Mouse (Mus musculus): ENCODE results near the gene Inpp4a. TPM values are rescaled to one million over a fixed set of nuclear protein-coding genes. Genes with fewer than 3 reads are reported as not detected.
A peak's percentile ranks its signal among the peaks of the same experiment; 100 is the strongest.

Inpp4a gene
- polyA plus RNA-seq, 1 experiment from 2014 or later, result 39.6 TPM

GRCm38 (mm10) chr1:37379536-37379935 is 79.9 kb downstream of the Inpp4a start:
- 73% methylated on average over 4 of the region's 4 CpGs for WGBS
- no peaks in the 10 kb centered on the region for H3K9me3 ChIP-seq (replicated peaks; ENCODE audit: control insufficient read depth, low read length)
- peaks cover 47% of the 10 kb centered on the region for H3K36me3 ChIP-seq (ENCODE audit: control insufficient read depth, insufficient read depth, low read length)
- ATAC-seq, result no peak
- H3K27ac ChIP-seq (ENCODE audit: low read depth, low read length), result no peak overlapping the region
- no peak overlapping the region for H3K9ac ChIP-seq (ENCODE audit: low read length)
- H3K4me2 ChIP-seq (ENCODE audit: low read length), result no peak overlapping the region
- DNase-seq (ENCODE audit: low spot score), result no peak
- no peaks in the 10 kb centered on the region for H3K27me3 ChIP-seq (replicated peaks; ENCODE audit: control insufficient read depth, insufficient read depth, low read length)
- H3K4me1 ChIP-seq (ENCODE audit: control insufficient read depth, insufficient read depth, low read length), result no peaks in the 10 kb centered on the region
- no peak overlapping the region for H3K4me3 ChIP-seq (ENCODE audit: low read depth, low read length)

- ATAC-seq, result no peak
- Histone ChIP-seq H3K4me3 (ENCODE audit: low read depth, low read length) (no peak overlapping the region), H3K9me3 (replicated peaks; ENCODE audit: control insufficient read depth, low read length) (no peaks in the 10 kb centered on the region), H3K36me3 (ENCODE audit: control insufficient read depth, insufficient read depth, low read length) (peaks cover 35% of the 10 kb centered on the region), H3K27ac (ENCODE audit: low read depth, low read length) (no peak overlapping the region), H3K4me1 (ENCODE audit: control insufficient read depth, insufficient read depth, low read length) (no peaks in the 10 kb centered on the region), H3K27me3 (replicated peaks; ENCODE audit: control insufficient read depth, insufficient read depth, low read length) (no peaks in the 10 kb centered on the region), H3K4me2 (ENCODE audit: low read length) (no peak overlapping the region), H3K9ac (ENCODE audit: low read length) (no peak overlapping the region)
- no peak for DNase-seq (ENCODE audit: low spot score)
- WGBS, result 94% methylated on average over 5 of the region's 5 CpGs
Observed at GRCm38 (mm10) chr1:37380913-37381312, 81.2 kb downstream of the Inpp4a start.

GRCm38 (mm10) chr1:37384304-37384703 is 84.6 kb downstream of the Inpp4a start:
- no peak for DNase-seq (ENCODE audit: low spot score)
- Histone ChIP-seq H3K4me3 (ENCODE audit: low read depth, low read length) (no peak overlapping the region), H3K9me3 (replicated peaks; ENCODE audit: control insufficient read depth, low read length) (no peaks in the 10 kb centered on the region), H3K4me2 (ENCODE audit: low read length) (no peak overlapping the region), H3K9ac (ENCODE audit: low read length) (no peak overlapping the region), H3K4me1 (ENCODE audit: control insufficient read depth, insufficient read depth, low read length) (no peaks in the 10 kb centered on the region), H3K27ac (ENCODE audit: low read depth, low read length) (no peak overlapping the region), H3K27me3 (replicated peaks; ENCODE audit: control insufficient read depth, insufficient read depth, low read length) (no peaks in the 10 kb centered on the region), H3K36me3 (ENCODE audit: control insufficient read depth, insufficient read depth, low read length) (peaks cover 26% of the 10 kb centered on the region)
- WGBS, result 97% methylated on average over 3 of the region's 3 CpGs
- ATAC-seq, result no peak

- Histone ChIP-seq H3K9me3 (replicated peaks; ENCODE audit: control insufficient read depth, low read length) (no peaks in the 10 kb centered on the region), H3K36me3 (ENCODE audit: control insufficient read depth, insufficient read depth, low read length) (peaks cover 27% of the 10 kb centered on the region)
- 82% methylated on average over 7 of the region's 7 CpGs for WGBS
Observed at GRCm38 (mm10) chr1:37386448-37386971, 86.8 kb downstream of the Inpp4a start.

GRCm38 (mm10) chr1:37393174-37393573 is 93.5 kb downstream of the Inpp4a start:
- no peak overlapping the region for H3K4me2 ChIP-seq (ENCODE audit: low read length)
- H3K9ac ChIP-seq (ENCODE audit: low read length), result no peak overlapping the region
- H3K36me3 ChIP-seq (ENCODE audit: control insufficient read depth, insufficient read depth, low read length), result peaks cover 42% of the 10 kb centered on the region
- no peak overlapping the region for H3K27ac ChIP-seq (ENCODE audit: low read depth, low read length)
- H3K4me1 ChIP-seq (ENCODE audit: control insufficient read depth, insufficient read depth, low read length), result no peaks in the 10 kb centered on the region
- peak; percentile 7 for DNase-seq (ENCODE audit: low spot score)
- H3K9me3 ChIP-seq (replicated peaks; ENCODE audit: control insufficient read depth, low read length), result no peaks in the 10 kb centered on the region
- H3K27me3 ChIP-seq (replicated peaks; ENCODE audit: control insufficient read depth, insufficient read depth, low read length), result no peaks in the 10 kb centered on the region
- H3K4me3 ChIP-seq (ENCODE audit: low read depth, low read length), result no peak overlapping the region
- 50% methylated on average over 5 of the region's 5 CpGs for WGBS
- no peak for ATAC-seq

More at GRCm38 (mm10) chr1:37386448-37386971, 86.8 kb downstream of the Inpp4a start:
- Histone ChIP-seq H3K4me3 (ENCODE audit: low read depth, low read length) (no peak overlapping the region), H3K4me2 (ENCODE audit: low read length) (no peak overlapping the region), H3K9ac (ENCODE audit: low read length) (no peak overlapping the region), H3K27ac (ENCODE audit: low read depth, low read length) (no peak overlapping the region), H3K4me1 (ENCODE audit: control insufficient read depth, insufficient read depth, low read length) (no peaks in the 10 kb centered on the region), H3K27me3 (replicated peaks; ENCODE audit: control insufficient read depth, insufficient read depth, low read length) (no peaks in the 10 kb centered on the region)
- no peak for ATAC-seq
- no peak for DNase-seq (ENCODE audit: low spot score)

DNA sequence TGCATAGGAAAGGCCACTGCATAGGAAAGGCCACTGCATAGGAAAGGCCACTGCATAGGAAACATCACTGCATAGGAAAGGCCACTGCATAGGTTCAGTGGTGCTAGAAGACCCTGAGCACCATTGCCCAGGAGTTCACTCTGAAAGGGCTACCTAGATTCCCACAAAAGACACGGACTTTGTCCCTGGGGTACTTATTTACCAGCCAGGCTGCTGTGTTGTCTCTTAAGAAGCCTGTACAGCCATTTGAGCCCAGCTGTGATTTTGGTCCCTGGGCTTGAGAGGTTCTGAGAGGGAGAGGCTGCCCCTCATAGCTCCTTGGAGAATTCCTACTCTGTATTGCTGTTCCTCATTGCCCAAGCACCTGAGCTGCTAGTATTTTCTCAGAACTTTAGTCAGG is 96.8 kb downstream of the Inpp4a start:
- H3K9me3 ChIP-seq (replicated peaks; ENCODE audit: control insufficient read depth, low read length), result no peaks in the 10 kb centered on the region
- 59% methylated on average over 1 of the region's 1 CpGs for WGBS
- no peak overlapping the region for H3K9ac ChIP-seq (ENCODE audit: low read length)
- no peak overlapping the region for H3K27ac ChIP-seq (ENCODE audit: low read depth, low read length)
- ATAC-seq (no peak), DNase-seq (ENCODE audit: low spot score) (no peak)
- H3K4me1 ChIP-seq (ENCODE audit: control insufficient read depth, insufficient read depth, low read length), result no peaks in the 10 kb centered on the region
- no peaks in the 10 kb centered on the region for H3K27me3 ChIP-seq (replicated peaks; ENCODE audit: control insufficient read depth, insufficient read depth, low read length)
- H3K4me2 ChIP-seq (ENCODE audit: low read length), result no peak overlapping the region
- H3K36me3 ChIP-seq (ENCODE audit: control insufficient read depth, insufficient read depth, low read length), result peaks cover 31% of the 10 kb centered on the region
- H3K4me3 ChIP-seq (ENCODE audit: low read depth, low read length), result no peak overlapping the region

- WGBS, result 80% methylated on average over 3 of the region's 3 CpGs
- Histone ChIP-seq H3K4me2 (ENCODE audit: low read length) (no peak overlapping the region), H3K9me3 (replicated peaks; ENCODE audit: control insufficient read depth, low read length) (no peaks in the 10 kb centered on the region), H3K27ac (ENCODE audit: low read depth, low read length) (no peak overlapping the region), H3K4me1 (ENCODE audit: control insufficient read depth, insufficient read depth, low read length) (no peaks in the 10 kb centered on the region), H3K27me3 (replicated peaks; ENCODE audit: control insufficient read depth, insufficient read depth, low read length) (no peaks in the 10 kb centered on the region), H3K9ac (ENCODE audit: low read length) (no peak overlapping the region), H3K36me3 (ENCODE audit: control insufficient read depth, insufficient read depth, low read length) (peaks cover 24% of the 10 kb centered on the region), H3K4me3 (ENCODE audit: low read depth, low read length) (no peak overlapping the region)
- DNase-seq (ENCODE audit: low spot score) (no peak), ATAC-seq (no peak)
Observed at GRCm38 (mm10) chr1:37398961-37399360, 99.3 kb downstream of the Inpp4a start.

GRCm38 (mm10) chr1:37399734-37400133 is 100.1 kb downstream of the Inpp4a start:
- WGBS, result 88% methylated on average over 8 of the region's 8 CpGs
- Histone ChIP-seq H3K4me2 (ENCODE audit: low read length) (no peak overlapping the region), H3K4me1 (ENCODE audit: control insufficient read depth, insufficient read depth, low read length) (no peaks in the 10 kb centered on the region), H3K9me3 (replicated peaks; ENCODE audit: control insufficient read depth, low read length) (no peaks in the 10 kb centered on the region), H3K27me3 (replicated peaks; ENCODE audit: control insufficient read depth, insufficient read depth, low read length) (no peaks in the 10 kb centered on the region), H3K4me3 (ENCODE audit: low read depth, low read length) (no peak overlapping the region), H3K27ac (ENCODE audit: low read depth, low read length) (no peak overlapping the region), H3K36me3 (ENCODE audit: control insufficient read depth, insufficient read depth, low read length) (peaks cover 24% of the 10 kb centered on the region), H3K9ac (ENCODE audit: low read length) (no peak overlapping the region)
- DNase-seq (ENCODE audit: low spot score) (no peak), ATAC-seq (no peak)

- Histone ChIP-seq H3K9ac (ENCODE audit: low read length) (no peak overlapping the region), H3K27me3 (replicated peaks; ENCODE audit: control insufficient read depth, insufficient read depth, low read length) (no peaks in the 10 kb centered on the region), H3K4me2 (ENCODE audit: low read length) (no peak overlapping the region), H3K9me3 (replicated peaks; ENCODE audit: control insufficient read depth, low read length) (no peaks in the 10 kb centered on the region), H3K4me3 (ENCODE audit: low read depth, low read length) (no peak overlapping the region), H3K4me1 (ENCODE audit: control insufficient read depth, insufficient read depth, low read length) (no peaks in the 10 kb centered on the region), H3K36me3 (ENCODE audit: control insufficient read depth, insufficient read depth, low read length) (peaks cover 11% of the 10 kb centered on the region), H3K27ac (ENCODE audit: low read depth, low read length) (no peak overlapping the region)
- DNase-seq (ENCODE audit: low spot score), result peak; percentile 63
- 61% methylated on average over 4 of the region's 4 CpGs for WGBS
- ATAC-seq, result no peak
Observed at GRCm38 (mm10) chr1:37401687-37402086, 102.0 kb downstream of the Inpp4a start.
